Mouse (Mus musculus): ENCODE results near the gene Syt14. TPM values are rescaled to one million over a fixed set of nuclear protein-coding genes. Genes with fewer than 3 reads are reported as not detected.

Gene Syt14
- total RNA-seq (2023), result under 1 TPM; 0.38 to 0.65 TPM

GRCm38 (mm10) chr1:193035371-193036238, at the start of gene Syt14:
Gene Syt14 (minus strand): TSS chr1:193035775.

GRCm38 (mm10) chr1:192855474-192856230, 179.9 kb downstream of the Syt14 start, which contains the start of gene Sertad4:
Gene Sertad4 (minus strand): TSS chr1:192855756.

Other genes with a start within 250 kb of the Syt14 start
- not detected for gene Sertad4, start 180.0 kb downstream of the Syt14 start, total RNA-seq (2023)
- 10 to 100 TPM; 58.6 to 62.2 TPM for gene Diexf, start 94.5 kb upstream of the Syt14 start, total RNA-seq (2023)
- 10 to 100 TPM in 1 of 2 experiments, 1 to 10 TPM in 1; 7.5 to 10.2 TPM for gene Irf6, start 117.3 kb upstream of the Syt14 start, total RNA-seq (2023)
- 1 to 10 TPM; 1.8 to 3.6 TPM for gene A130010J15Rik, start 132.3 kb upstream of the Syt14 start, total RNA-seq (2023)
- gene Traf3ip3, start 165.9 kb upstream of the Syt14 start, total RNA-seq (2023), result 100 to 1,000 TPM; 505 to 567 TPM
- 10 to 100 TPM; 10.4 to 19.3 TPM for gene Lamb3, start 171.9 kb upstream of the Syt14 start, total RNA-seq (2023)
- 10 to 100 TPM; 77.4 to 80.8 TPM for gene Hsd11b1, start 228.3 kb upstream of the Syt14 start, total RNA-seq (2023)
- gene G0s2, start 237.4 kb upstream of the Syt14 start, total RNA-seq (2023), result 1 to 10 TPM; 1.4 to 1.8 TPM

All from T-cell, adult 66 days (primary cell).